Mouse (Mus musculus) urinary bladder, postnatal 10 days (tissue): ENCODE measurements at regions not wholly inside any gene's neighbourhood (a gene's known extent, or its start where the extent isn't known, plus 50 kb on each side); places are given as distances from the start of the nearest gene placed in this dataset.
"Not testable (repeated sequence)": the region's sequence is repeated elsewhere in the genome, so short reads cannot be mapped to it uniquely, and the experiment has no call there.

Experiments used
- DNase-seq: peaks from one replicate; pipeline ENCODE4 v3.0.0; 2022; ENCODE audit warnings: low spot score

DNA sequence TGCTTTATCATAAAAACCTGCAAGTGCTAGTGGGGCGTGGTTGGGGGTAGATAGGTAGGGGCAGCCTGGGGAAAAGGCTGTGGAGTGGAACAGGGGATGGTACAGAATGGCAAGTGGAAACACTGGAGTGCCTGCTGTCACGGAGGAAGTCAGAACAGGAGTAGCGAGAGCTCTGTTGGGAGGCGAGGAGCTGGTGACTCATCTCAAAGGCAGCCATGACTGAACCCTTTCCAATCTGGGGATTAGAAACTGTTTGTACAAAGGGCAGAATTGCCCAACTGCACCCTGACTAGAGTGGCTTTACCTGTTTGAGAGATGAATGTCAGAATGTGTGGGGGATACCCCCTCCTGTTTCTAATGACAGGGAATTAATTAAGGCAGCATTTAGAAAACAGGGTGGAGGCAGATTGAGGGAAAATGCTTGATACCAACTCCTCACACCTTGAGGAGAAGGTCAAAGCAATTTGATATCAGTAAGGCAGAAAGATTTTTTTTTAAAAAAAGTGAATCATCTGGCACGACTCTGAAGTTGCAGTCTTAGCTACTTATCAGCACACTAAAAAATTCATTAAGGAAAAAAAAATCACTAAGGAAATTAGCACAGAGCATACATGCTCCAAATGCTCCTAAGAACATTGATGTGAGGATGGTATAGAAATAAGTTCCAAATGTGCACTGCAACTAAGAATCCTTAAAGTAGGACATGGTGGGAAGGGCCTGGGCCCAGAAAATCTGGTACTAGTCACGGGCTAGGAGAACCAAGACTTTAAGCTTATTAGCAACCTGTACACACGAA lies 54.7 kb upstream of the Usp25 start:
- peak; percentile 10 for DNase-seq

DNA sequence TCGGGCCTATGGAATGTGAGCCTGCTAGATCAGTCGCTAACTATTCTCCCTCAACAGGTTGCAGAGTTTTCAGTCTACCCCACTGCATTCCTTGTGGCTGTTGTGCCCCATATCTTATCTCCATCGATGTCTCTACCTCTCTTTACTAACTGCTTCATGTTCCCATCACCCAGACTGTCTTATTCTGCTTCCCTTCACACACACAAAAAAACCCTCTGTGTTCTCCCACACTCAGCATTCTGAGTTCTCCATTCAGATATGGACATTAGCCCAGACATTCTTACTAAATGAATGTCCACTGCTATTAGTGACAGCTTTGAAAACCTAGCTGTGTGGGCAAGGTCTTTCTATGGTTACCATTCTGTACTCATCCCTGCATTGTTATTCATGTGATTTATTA lies 56.0 kb upstream of the Usp25 start:
- no peak for DNase-seq

GRCm38 (mm10) chr16:76957090-76957489 lies 56.4 kb upstream of the Usp25 start:
- DNase-seq: no peak

- DNase-seq: no peak
Observed at GRCm38 (mm10) chr16:76950836-76951486, 62.5 kb upstream of the Usp25 start.

- no peak for DNase-seq
Observed at GRCm38 (mm10) chr16:76947011-76947410, 66.5 kb upstream of the Usp25 start.

DNA sequence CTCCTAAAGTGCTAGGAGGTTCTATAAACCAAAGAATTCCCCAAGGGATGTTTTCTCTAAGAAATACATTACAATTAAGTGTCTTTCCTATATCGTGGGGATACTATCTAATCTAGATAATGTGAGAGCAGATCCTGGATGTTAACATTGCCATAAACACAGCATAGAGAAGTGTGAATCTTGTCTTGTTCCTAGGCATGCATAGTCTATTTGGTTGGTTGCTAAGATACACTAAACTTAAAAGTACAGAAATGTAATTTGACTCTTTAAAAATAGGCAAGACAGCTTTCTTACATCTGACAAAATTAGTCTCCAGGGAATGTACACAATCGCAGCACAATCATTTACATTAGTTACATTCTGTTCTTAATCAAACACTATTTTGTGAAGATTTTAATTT lies 75.4 kb upstream of the Usp25 start:
- DNase-seq: no peak

- DNase-seq: no peak
Observed at GRCm38 (mm10) chr16:76927901-76928300, 85.6 kb upstream of the Usp25 start.

DNA sequence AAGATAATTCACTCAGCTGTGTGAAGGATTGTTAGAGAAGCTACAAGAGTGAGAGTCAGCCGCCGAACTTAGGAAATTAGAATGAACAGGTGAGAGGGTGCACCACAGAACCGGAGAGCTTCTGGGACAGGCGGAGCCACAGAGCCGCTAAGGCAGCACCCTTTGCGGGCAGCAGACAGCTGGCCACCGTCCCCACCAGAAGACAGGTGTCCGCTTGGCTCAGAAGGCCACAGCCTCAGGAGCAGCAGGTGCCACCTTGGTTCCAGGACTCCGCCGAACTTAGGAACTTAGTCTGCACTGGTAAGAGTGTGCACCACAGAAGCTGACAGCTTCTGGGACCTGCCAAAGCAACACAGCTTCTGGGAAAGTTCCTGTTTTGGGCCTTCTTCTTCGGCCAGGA lies 93.4 kb upstream of the Usp25 start:
- not testable (repeated sequence) for DNase-seq

DNA sequence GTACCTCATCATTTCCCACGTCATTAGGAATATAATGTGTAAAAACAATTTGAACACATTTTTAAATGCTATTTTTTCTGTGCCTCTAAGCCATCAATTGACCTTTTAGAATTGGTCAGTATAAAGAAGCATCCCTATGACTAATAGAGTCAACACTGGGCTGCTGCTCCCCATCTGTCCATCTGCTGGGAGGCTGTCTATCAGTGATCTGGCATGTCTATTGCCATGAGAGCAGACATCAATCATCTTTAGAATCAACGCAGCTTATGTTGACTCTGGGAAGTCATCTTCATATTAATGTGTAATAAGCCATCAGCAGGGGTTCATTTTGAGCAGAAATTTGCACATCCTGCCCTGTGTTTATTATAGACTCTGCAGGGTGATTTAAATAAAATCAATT lies 94.9 kb upstream of the Usp25 start:
- DNase-seq: no peak

- no peak for DNase-seq
Observed at GRCm38 (mm10) chr16:76914311-76914710, 99.2 kb upstream of the Usp25 start.

GRCm38 (mm10) chr16:76905205-76905996 lies 108.1 kb upstream of the Usp25 start:
- DNase-seq: no peak

DNA sequence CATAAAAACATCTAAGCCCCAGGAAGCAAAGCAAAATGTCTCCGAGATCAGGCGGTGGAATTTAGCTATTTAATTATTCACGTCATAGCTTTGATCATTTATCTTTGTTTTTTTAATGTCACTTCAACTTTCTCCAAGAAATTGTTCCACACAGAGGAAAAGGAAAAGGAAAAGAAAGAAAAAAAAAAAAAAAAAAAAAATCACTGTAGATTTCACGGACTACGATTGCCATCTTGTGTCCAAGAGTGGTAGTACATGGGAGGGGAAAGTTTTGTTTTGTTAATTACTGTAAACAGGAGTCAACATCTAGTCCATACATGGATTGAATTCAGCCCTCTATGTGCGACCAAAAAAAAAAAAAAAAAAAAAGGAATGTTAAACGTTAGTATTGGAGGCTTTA lies 114.4 kb upstream of the Usp25 start:
- no peak for DNase-seq

DNA sequence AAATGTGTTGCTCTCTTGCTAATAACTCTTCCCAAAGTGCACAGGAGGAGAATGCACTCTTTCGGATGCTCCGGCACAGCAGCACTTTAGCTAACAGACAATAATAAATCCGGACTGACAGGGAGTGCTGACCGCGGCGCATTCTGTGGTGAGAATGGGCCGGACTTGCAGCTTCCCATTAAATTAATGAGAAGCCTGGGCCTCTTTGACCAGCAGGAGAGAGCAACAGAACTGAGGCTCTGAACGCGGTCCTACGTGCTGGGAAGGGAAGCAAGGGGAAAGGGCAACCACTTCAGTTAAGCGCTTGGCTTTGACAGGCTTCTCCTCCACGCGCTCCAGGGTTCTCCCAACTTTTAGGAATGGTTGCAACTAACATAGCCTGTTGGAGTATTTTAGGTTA lies 117.2 kb upstream of the Usp25 start:
- no peak for DNase-seq

GRCm38 (mm10) chr16:76895781-76896180 lies 117.7 kb upstream of the Usp25 start:
- no peak for DNase-seq

- DNase-seq: no peak
Observed at GRCm38 (mm10) chr16:76878576-76878975, 134.9 kb upstream of the Usp25 start.

GRCm38 (mm10) chr16:76875397-76876018 lies 138.0 kb upstream of the Usp25 start:
- DNase-seq: no peak

DNA sequence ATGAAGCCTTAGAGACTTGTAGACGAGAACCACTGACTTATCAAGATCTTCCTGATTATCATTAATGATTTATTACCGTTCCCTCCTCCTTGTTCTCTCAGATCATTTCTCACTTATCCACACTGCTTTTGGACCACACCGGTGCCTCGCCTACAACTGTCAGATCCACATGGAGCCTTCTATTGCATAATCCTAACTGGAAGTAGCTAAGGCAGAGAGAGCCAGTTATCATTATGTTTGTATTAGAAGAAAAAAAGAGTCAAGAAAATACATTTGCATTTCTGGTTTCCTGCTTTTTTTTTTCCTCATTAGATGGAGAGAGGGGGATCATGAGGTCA lies 147.1 kb upstream of the Usp25 start:
- DNase-seq: no peak

GRCm38 (mm10) chr16:76865731-76866464 lies 147.6 kb upstream of the Usp25 start:
- no peak for DNase-seq

- no peak for DNase-seq
Observed at GRCm38 (mm10) chr16:76864392-76864791, 149.1 kb upstream of the Usp25 start.

- DNase-seq: no peak
Observed at GRCm38 (mm10) chr16:76855797-76856196, 157.7 kb upstream of the Usp25 start.

DNA sequence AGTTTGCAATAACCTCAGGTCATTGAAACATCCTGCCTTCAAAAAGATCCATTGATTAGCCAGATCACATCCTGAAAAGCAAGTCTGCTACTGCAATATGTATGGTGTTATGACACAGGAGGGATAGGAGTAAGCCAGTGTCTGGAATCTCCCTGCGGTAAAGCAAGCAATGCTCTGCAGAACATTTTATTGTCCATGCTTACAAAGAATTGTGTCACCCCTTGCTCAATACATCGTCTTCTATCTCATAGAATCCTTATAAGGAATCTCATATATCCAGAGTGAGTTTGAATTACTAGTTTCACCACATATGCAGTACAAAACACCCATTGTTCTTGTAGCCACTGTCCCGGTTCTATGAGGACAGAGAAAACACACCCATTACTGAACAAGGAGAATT lies 162.1 kb upstream of the Usp25 start:
- DNase-seq: no peak

DNA sequence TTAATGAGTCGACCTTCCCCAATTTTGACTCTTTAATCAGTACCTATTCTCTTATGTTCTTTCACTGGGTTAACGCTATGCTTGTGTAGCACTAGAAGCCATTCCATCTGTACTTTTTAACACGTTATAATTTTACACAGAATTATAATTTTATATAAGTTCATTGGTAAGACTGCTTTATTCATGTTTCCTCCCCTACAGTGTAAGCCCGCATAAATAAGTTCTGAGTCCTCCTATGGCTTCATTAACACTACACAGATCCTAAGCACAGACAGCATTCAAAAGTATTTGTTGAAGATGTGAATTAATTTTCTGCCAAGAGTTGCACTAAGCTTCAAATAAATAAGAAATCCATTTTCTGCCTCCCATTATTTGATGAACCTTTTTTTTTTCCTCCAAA lies 176.1 kb upstream of the Usp25 start:
- no peak for DNase-seq
